Mouse (Mus musculus): Measurements from ENCODE around the gene Cnot6l. TPM values are rescaled to one million over a fixed set of nuclear protein-coding genes. Genes with fewer than 3 reads are reported as not detected.

The Cnot6l gene
- total and polyA plus RNA-seq, 3 experiments: 19.6 to 33.4 (median 28.0) TPM

DNA sequence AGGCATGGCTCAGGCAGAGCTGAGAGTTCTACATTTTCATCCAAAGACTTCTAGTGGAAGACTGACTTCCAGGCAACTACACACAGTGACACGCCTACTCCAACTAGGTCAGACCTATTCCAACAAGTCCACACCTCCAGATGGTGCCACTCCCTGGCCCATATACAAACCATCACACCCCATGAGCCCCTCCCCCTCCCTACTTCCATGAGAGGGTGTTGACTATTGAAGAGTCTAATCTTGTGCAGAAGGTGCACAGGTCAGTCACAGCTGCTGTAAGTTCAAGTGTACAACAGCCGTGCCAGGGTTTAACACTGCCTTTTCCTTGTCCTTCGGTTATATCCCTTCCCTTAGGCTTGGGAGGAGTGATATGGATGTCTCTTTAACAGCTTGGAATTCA is 121.5 kb downstream of the Cnot6l start:
- no peaks in the 10 kb centered on the region for H3K9me3 ChIP-seq (replicated peaks; ENCODE audit: low read length)
- no peaks in the 10 kb centered on the region for H3K27me3 ChIP-seq (replicated peaks)
- H3K4me1 ChIP-seq (ENCODE audit: control insufficient read depth in 1 of 2, insufficient read depth in 2 of 2): peaks cover 2 to 7% of the 10 kb centered on the region in 2 experiments; a peak in 2 of 4 replicates
- in situ Hi-C loops (cut with MboI; ENCODE audit: low pct_ligation_motif_present, low pct_unique_long_range_greater_than_20kb, low sequenced_read_pairs): no loop called here
- no peak overlapping the region for H3K4me2 ChIP-seq (ENCODE audit: insufficient read depth, low read depth, poor library complexity, severe bottlenecking)
- no peak overlapping the region for H3K27ac ChIP-seq (ENCODE audit: insufficient read depth, low read depth)
- H3K36me3 ChIP-seq (replicated peaks in 1 of 2; ENCODE audit: control insufficient read depth in 1 of 2, insufficient read depth in 1 of 2, low read length in 1 of 2): no peaks in the 10 kb centered on the region
- dilution Hi-C loops (cut with MboI; ENCODE audit: extremely low pct_ligation_motif_present, extremely low pct_unique_long_range_greater_than_20kb, low sequenced_read_pairs): no loop called here
- DNase-seq (ENCODE audit: extremely low read depth): no peak
- H3K79me2 ChIP-seq (replicated peaks; ENCODE audit: control insufficient read depth, extremely low read depth, insufficient read depth, poor library complexity, severe bottlenecking): no peaks in the 10 kb centered on the region
- H3K4me3 ChIP-seq (replicated peaks in 1 of 3; ENCODE audit: low read depth in 2 of 3, low read length in 2 of 3, poor library complexity in 1 of 3): no peak overlapping the region
- TF ChIP-seq POLR2A (IDR thresholded peaks at IDR 0.05; ENCODE audit: low read depth, low read length) (no peak), TCF12 (IDR thresholded peaks at IDR 0.05; ENCODE audit: low read depth, low read length) (no peak), SIN3A (IDR thresholded peaks at IDR 0.05; ENCODE audit: low read length) (no peak)
- no peak overlapping the region for H3K9ac ChIP-seq (ENCODE audit: insufficient read depth, low read depth)

DNA sequence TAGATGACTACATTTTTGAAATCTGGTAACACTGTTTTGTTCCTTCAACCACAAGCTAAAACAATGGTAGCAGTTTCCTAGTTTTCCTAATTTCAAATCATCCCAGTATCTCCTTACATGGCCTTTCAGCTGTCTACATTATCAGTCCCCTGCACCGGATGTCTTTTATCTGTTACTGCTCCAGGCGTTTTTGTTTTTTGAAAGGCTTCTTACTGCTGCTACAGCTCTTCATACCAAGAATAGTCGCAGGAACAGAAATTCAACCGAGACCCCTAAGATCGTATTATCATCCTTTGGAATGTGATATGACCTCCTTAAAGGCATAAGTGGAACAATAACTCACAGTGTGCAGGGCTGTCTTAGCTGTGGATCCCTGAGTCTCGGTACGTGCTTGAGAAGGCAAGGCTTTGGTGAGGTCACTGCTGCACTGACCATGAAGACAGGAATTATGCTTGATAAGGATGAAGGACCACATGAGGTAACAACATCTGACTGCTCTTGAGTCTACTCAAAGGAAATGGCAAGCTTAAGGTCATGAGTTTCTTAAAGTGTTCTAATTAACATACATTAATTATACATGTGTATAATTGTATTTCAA is 122.4 kb downstream of the Cnot6l start:
- no peak overlapping the region for H3K4me2 ChIP-seq (ENCODE audit: insufficient read depth, low read depth, poor library complexity, severe bottlenecking)
- H3K9me3 ChIP-seq (replicated peaks; ENCODE audit: low read length): no peaks in the 10 kb centered on the region
- dilution Hi-C loops (cut with MboI; ENCODE audit: extremely low pct_ligation_motif_present, extremely low pct_unique_long_range_greater_than_20kb, low sequenced_read_pairs) (no loop called here), in situ Hi-C loops (cut with MboI; ENCODE audit: low pct_ligation_motif_present, low pct_unique_long_range_greater_than_20kb, low sequenced_read_pairs) (no loop called here)
- H3K79me2 ChIP-seq (replicated peaks; ENCODE audit: control insufficient read depth, extremely low read depth, insufficient read depth, poor library complexity, severe bottlenecking): no peaks in the 10 kb centered on the region
- H3K4me3 ChIP-seq (replicated peaks in 1 of 3; ENCODE audit: low read depth in 2 of 3, low read length in 2 of 3, poor library complexity in 1 of 3): no peak overlapping the region
- no peaks in the 10 kb centered on the region for H3K36me3 ChIP-seq (replicated peaks in 1 of 2; ENCODE audit: control insufficient read depth in 1 of 2, insufficient read depth in 1 of 2, low read length in 1 of 2)
- no peak overlapping the region for H3K9ac ChIP-seq (ENCODE audit: insufficient read depth, low read depth)
- TF ChIP-seq JUND (conservative IDR thresholded peaks at IDR 0.05; ENCODE audit: low read depth, low read length) (no peak), USF2 (conservative IDR thresholded peaks at IDR 0.05; ENCODE audit: low read depth, low read length) (no peak), MEF2A (IDR thresholded peaks at IDR 0.05; ENCODE audit: borderline replicate concordance, low read depth, low read length) (no peak), TCF12 (IDR thresholded peaks at IDR 0.05; ENCODE audit: low read depth, low read length) (no peak), JUN (IDR thresholded peaks at IDR 0.05; ENCODE audit: insufficient read depth, low read depth, low read length) (no peak), ZKSCAN1 (IDR thresholded peaks at IDR 0.05; ENCODE audit: borderline replicate concordance, low read depth, low read length) (no peak), MXI1 (IDR thresholded peaks at IDR 0.05; ENCODE audit: low read depth, low read length) (no peak), NRF1 (IDR thresholded peaks at IDR 0.05; ENCODE audit: low read depth, low read length) (no peak), NELFE (IDR thresholded peaks at IDR 0.05; ENCODE audit: low read depth, low read length) (no peak), MAFK (IDR thresholded peaks at IDR 0.05; ENCODE audit: insufficient replicate concordance, low read length) (no peak)
- no peaks in the 10 kb centered on the region for H3K27me3 ChIP-seq (replicated peaks)
- DNase-seq (ENCODE audit: extremely low read depth): no peak
- no peak overlapping the region for H3K27ac ChIP-seq (ENCODE audit: insufficient read depth, low read depth)
- H3K4me1 ChIP-seq (ENCODE audit: control insufficient read depth in 1 of 2, insufficient read depth in 2 of 2): peaks cover 2 to 13% of the 10 kb centered on the region in 2 experiments; a peak in 2 of 4 replicates

DNA sequence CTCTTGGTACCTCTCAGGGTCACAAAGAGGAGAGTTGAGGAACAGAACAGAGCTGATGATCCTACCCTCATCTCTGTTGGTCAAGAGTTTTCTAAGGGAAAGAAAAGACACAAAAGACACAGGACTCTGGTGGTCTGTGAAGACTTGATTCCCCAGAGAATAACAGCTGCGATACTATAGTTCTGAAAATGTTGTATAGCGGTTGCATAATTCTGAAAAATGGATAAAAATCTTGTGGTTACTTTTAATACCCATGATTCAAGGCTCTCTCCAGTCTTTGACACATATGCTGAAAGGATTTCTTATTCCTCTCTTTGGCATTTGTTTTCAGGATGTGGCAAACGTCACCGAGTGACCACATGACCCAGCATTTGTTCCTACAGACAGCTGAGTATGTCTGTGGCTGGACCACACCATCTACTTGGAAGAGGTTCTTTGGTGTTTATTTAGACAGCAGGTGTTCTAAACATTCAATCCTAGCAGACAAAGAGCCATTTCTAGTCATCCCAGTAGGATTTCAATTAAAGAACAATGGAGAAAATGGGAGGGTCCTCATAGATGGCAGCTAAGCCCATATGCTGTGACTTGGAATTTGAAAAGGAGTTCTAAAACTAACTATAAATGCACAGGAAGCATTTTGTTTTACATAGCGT is 124.7 kb downstream of the Cnot6l start:
- H3K27ac ChIP-seq (ENCODE audit: insufficient read depth, low read depth): no peak overlapping the region
- H3K9me3 ChIP-seq (replicated peaks; ENCODE audit: low read length): no peaks in the 10 kb centered on the region
- in situ Hi-C loops (cut with MboI; ENCODE audit: low pct_ligation_motif_present, low pct_unique_long_range_greater_than_20kb, low sequenced_read_pairs) (no loop called here), dilution Hi-C loops (cut with MboI; ENCODE audit: extremely low pct_ligation_motif_present, extremely low pct_unique_long_range_greater_than_20kb, low sequenced_read_pairs) (no loop called here)
- H3K79me2 ChIP-seq (replicated peaks; ENCODE audit: control insufficient read depth, extremely low read depth, insufficient read depth, poor library complexity, severe bottlenecking): no peaks in the 10 kb centered on the region
- no peak overlapping the region for H3K4me2 ChIP-seq (ENCODE audit: insufficient read depth, low read depth, poor library complexity, severe bottlenecking)
- TF ChIP-seq JUN (IDR thresholded peaks at IDR 0.05; ENCODE audit: insufficient read depth, low read depth, low read length) (no peak), KAT2A (IDR thresholded peaks at IDR 0.05; ENCODE audit: insufficient replicate concordance, low read length) (no peak), JUND (conservative IDR thresholded peaks at IDR 0.05; ENCODE audit: low read depth, low read length) (no peak), MAZ (IDR thresholded peaks at IDR 0.05; ENCODE audit: low read depth, low read length) (no peak), EP300 (IDR thresholded peaks at IDR 0.05; ENCODE audit: low read length) (no peak)
- no peaks in the 10 kb centered on the region for H3K36me3 ChIP-seq (replicated peaks in 1 of 2; ENCODE audit: control insufficient read depth in 1 of 2, insufficient read depth in 1 of 2, low read length in 1 of 2)
- H3K4me1 ChIP-seq (ENCODE audit: control insufficient read depth in 1 of 2, insufficient read depth in 2 of 2): peaks cover 2 to 13% of the 10 kb centered on the region in 2 experiments; a peak in 2 of 4 replicates
- no peak overlapping the region for H3K4me3 ChIP-seq (replicated peaks in 1 of 3; ENCODE audit: low read depth in 2 of 3, low read length in 2 of 3, poor library complexity in 1 of 3)
- no peak overlapping the region for H3K9ac ChIP-seq (ENCODE audit: insufficient read depth, low read depth)
- H3K27me3 ChIP-seq (replicated peaks): no peaks in the 10 kb centered on the region
- DNase-seq (ENCODE audit: extremely low read depth): no peak

Data from CH12.LX (cell line).